Mouse (Mus musculus): Measurements from ENCODE around the gene Msx1. TPM values are rescaled to one million over a fixed set of nuclear protein-coding genes. Genes with fewer than 3 reads are reported as not detected.

Msx1 gene
- not detected for total RNA-seq (2023)

DNA sequence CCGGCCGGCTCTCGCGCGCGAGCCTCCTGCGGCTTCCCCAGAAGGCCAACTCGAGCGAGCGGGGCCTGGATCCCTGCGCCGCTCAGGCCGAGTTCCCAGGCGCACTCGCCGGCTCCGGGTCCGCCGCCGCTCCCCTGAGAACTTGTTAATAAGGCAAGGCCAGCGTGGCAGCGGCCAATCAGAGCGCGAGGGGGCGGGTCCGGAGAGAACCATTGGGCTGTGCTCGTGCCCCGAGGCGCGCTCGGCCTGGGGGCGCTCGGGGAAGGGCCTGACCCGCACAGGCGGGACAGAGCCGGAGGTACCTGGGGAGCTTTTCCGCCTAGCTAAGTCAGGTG lies at the start of gene Msx1:
Gene Msx1 (minus strand): TSS at position 123 of the 335 bp plus-strand sequence.

Other genes starting within 250 kb of the Msx1 start
- not detected for gene Stk32b, start 107.4 kb downstream of the Msx1 start, total RNA-seq (2023)
- gene Cytl1, start 89.1 kb downstream of the Msx1 start, total RNA-seq (2023), result not detected
- 10 to 100 TPM; 20.6 to 22.1 TPM for gene Stx18, start 214.2 kb upstream of the Msx1 start, total RNA-seq (2023)